Mouse (Mus musculus) intestine, embryonic 15.5 days (tissue): ENCODE measurements around the gene Ncoa1. TPM values are rescaled to one million over a fixed set of nuclear protein-coding genes. Genes with fewer than 3 reads are reported as not detected.

Experiments
- ATAC-seq: fragments of 200-750 bp; cut with Nextera tagmentation; 2 replicates; pipeline ENCODE4 v1.8.0; 2017; ENCODE audit warnings: moderate TSS enrichment, moderate library complexity
- H3K27ac ChIP-seq: fragments of 300-500 bp; sonication (generic); 2 replicates; pipeline ENCODE4 v1.5.1; 2015; ENCODE audit warnings: mild to moderate bottlenecking, inconsistent platforms
- H3K27me3 ChIP-seq: fragments of 300-500 bp; sonication (generic); replicated peaks from 2 replicates; pipeline ENCODE4 v1.6.1; 2015; ENCODE audit warnings: inconsistent platforms
- H3K36me3 ChIP-seq: fragments of 300-500 bp; sonication (generic); 2 replicates; pipeline ENCODE4 v1.6.1; 2015; ENCODE audit warnings: inconsistent platforms
- H3K4me1 ChIP-seq: fragments of 300-500 bp; sonication (generic); replicated peaks from 2 replicates; pipeline ENCODE4 v1.6.1; 2015; ENCODE audit warnings: inconsistent platforms
- H3K4me2 ChIP-seq: fragments of 300-500 bp; sonication (generic); replicated peaks from 2 replicates; pipeline ENCODE4 v1.6.1; 2015; ENCODE audit warnings: mild to moderate bottlenecking, inconsistent platforms
- H3K4me3 ChIP-seq: fragments of 300-500 bp; sonication (generic); replicated peaks from 2 replicates; pipeline ENCODE4 v1.5.1; 2015; ENCODE audit warnings: inconsistent platforms
- H3K9ac ChIP-seq: fragments of 300-500 bp; sonication (generic); 2 replicates; pipeline ENCODE4 v1.6.1; 2015; ENCODE audit warnings: inconsistent platforms
- H3K9me3 ChIP-seq: fragments of 300-500 bp; sonication (generic); 2 replicates; pipeline ENCODE4 v1.6.1; 2016; ENCODE audit warnings: inconsistent platforms
- WGBS: fragments of 180-500 bp; shearing (Covaris S2); methylation state at CpG from one replicate; pipeline ENCODE4 v1.1.7; 2015; 5-methylcytosine and 5-hydroxymethylcytosine counted together
- polyA plus RNA-seq: library from polyadenylated mRNA; unstranded; fragments of >200 nt; fragmentation: Nextera tagmentation; extraction: Ambion mirVana; gene quantifications from 2 replicates; pipeline ENCODE4 v1.2.1, GENCODE M21; 2015

Gene Ncoa1
- polyA plus RNA-seq, result 6.3 and 6.7 TPM in 2 replicates

DNA sequence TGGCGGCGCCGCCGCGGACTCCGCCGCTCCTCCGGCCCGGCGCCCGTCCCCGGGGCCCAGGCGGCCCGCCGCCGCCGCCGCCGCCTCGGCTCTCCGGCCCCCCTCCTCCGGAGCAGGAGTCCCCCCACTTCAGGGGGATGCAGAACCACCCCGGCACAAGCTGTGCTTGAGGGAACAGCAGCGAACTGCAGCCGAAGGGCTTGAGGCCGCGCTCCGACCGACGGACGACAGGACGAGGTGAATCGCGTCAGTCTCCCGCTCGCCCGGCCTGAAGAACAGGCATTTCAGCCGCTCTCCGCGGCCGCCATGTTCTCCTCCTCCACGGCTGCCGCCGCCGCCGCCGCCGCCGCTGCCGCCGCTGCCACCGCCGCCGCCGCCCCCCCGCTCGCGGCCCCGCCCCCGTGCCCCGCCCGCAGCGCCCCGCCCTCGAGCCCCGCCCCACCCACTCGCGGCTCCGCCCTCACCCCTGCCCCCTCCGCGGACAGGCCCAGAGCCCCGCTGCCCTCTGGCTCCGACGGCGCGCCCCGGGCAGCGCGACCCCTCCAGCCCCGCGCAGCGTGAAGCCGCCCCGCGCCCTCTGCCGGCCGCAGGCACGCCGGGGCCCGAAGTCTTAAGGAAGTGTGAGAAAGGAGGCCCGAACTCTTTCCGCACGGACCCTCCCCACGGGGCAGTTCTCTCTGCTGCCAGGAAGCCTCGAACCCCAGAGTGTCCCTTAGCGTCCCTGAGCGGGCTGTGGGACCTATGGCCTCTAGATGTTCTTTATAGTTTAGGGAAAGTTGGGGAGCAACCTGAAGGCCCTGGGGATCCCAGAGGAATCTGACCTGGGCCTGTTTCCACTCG, at the start of gene Ncoa1:
Gene Ncoa1 (minus strand): TSS at position 351 of the 840 bp plus-strand sequence.
- ATAC-seq, result peak; percentile 91
- Histone ChIP-seq H3K4me3 (peak within 1 kb of the TSS; percentile 80), H3K27ac (peak within 1 kb of the TSS; percentile 86), H3K4me1 (peaks cover 7% of the 10 kb centered on the region), H3K9ac (peak within 1 kb of the TSS; percentile 88), H3K36me3 (no peaks in the 10 kb centered on the region), H3K9me3 (no peaks in the 10 kb centered on the region), H3K4me2 (peak within 1 kb of the TSS; percentile 87), H3K27me3 (no peaks in the 10 kb centered on the region)
- under 1% methylated on average over 48 of the region's 98 CpGs for WGBS

DNA sequence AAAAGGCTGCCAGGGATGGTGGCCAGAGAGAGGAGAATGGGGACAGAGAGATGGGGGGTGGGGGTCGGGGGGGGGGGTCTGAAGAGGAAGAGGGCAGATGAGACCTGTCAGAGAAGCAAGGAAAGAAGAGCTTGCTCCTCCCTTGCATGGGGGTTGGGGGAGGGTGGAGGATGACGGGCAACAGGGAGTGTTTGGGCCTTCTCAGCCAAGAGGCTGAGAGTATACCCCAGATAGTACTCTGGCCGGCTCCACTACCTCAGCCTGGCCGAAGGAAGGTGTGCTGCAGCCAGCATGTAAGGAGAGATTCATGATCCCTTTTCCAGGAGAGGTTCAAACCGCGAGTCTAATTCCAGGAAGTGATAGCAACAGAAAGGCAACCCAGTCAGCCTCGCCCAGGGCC, 47.6 kb upstream of the Ncoa1 start:
- peaks cover 15% of the 10 kb centered on the region; the same call in 1 of the 2 replicates for H3K4me1 ChIP-seq
- H3K27ac ChIP-seq, result no peak overlapping the region
- no peaks in the 10 kb centered on the region for H3K36me3 ChIP-seq
- no peak overlapping the region for H3K9ac ChIP-seq
- H3K9me3 ChIP-seq, result no peaks in the 10 kb centered on the region
- WGBS, result 38% methylated on average over 7 of the region's 7 CpGs
- no peak overlapping the region for H3K4me2 ChIP-seq
- H3K27me3 ChIP-seq, result no peaks in the 10 kb centered on the region
- ATAC-seq, result no peak
- H3K4me3 ChIP-seq, result no peak overlapping the region

DNA sequence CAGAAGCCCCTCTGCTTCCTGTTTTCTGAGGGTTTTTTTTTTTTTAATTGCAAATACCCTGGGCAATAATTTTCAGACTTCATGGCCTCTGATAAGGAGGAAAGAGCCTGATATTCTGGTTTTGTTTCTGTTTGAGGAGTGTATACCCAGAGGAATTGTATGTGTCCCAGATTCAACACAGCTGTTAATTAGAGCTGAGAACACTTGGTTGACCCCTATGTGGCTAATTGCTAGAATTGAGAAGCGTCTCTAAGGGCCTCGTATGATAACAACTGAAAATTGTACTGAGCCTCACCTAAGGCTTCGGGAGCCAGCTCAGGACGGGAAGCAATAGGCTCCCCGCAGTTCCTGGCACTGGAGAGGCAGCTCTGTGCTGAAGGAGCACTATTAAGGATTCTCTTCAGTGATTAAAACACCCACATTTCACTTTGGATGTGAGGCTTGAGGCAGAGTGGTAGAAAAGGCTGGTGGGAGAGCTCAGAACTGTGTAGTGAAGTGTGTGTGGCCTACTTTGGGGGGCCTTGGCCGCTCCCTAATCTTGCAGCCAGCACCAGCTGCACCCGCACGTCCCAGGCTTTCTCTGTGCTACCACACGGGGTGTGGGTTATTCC, 46.8 kb upstream of the Ncoa1 start:
- no peak overlapping the region for H3K9ac ChIP-seq
- H3K4me3 ChIP-seq, result no peak overlapping the region
- H3K9me3 ChIP-seq, result no peaks in the 10 kb centered on the region
- H3K4me2 ChIP-seq, result peak overlapping the region; percentile 41
- peaks cover 15% of the 10 kb centered on the region; the same call in 1 of the 2 replicates for H3K4me1 ChIP-seq
- ATAC-seq, result peak; percentile 51; the same call in 1 of the 2 replicates
- no peaks in the 10 kb centered on the region for H3K27me3 ChIP-seq
- H3K27ac ChIP-seq, result peak overlapping the region; percentile 41
- WGBS, result 48% methylated on average over 9 of the region's 9 CpGs
- no peaks in the 10 kb centered on the region for H3K36me3 ChIP-seq

GRCm38 (mm10) chr12:4523208-4523607, 46.2 kb upstream of the Ncoa1 start:
- no peaks in the 10 kb centered on the region for H3K27me3 ChIP-seq
- H3K36me3 ChIP-seq, result no peaks in the 10 kb centered on the region
- H3K9ac ChIP-seq, result no peak overlapping the region
- no peak overlapping the region for H3K4me3 ChIP-seq
- H3K4me2 ChIP-seq, result peak overlapping the region; percentile 41
- 3% methylated on average over 10 of the region's 10 CpGs for WGBS
- peak; percentile 67 for ATAC-seq
- H3K27ac ChIP-seq, result 0 out of 2 replicates have a peak overlapping the region, but pooled peaks have one; percentile 41
- peaks cover 15% of the 10 kb centered on the region; the same call in 1 of the 2 replicates for H3K4me1 ChIP-seq
- no peaks in the 10 kb centered on the region for H3K9me3 ChIP-seq

DNA sequence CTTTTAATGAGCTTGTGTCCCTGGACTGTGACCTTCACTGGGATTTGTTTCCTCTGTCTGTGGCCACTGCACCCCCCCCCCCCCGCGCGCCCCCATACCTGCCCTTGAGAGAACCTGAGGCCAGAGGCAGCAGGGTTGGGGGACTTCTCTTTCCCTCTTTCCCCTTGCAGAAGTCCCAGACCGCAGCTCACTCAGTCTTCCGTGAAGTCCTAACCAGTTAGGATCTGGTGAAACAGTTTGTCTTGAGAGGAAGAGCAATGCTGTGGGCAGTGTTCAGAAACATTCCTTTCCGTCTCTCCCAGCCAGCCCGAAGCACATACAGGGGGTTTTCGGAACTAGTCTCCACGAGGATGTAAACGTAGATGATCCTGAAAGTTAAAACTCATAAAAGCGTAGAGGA, 42.0 kb upstream of the Ncoa1 start:
- Histone ChIP-seq H3K9ac (no peak overlapping the region), H3K4me1 (peaks cover 10% of the 10 kb centered on the region; the same call in 1 of the 2 replicates), H3K27me3 (no peaks in the 10 kb centered on the region), H3K27ac (no peak overlapping the region), H3K9me3 (no peaks in the 10 kb centered on the region), H3K36me3 (no peaks in the 10 kb centered on the region), H3K4me2 (no peak overlapping the region), H3K4me3 (no peak overlapping the region)
- 75% methylated on average over 11 of the region's 11 CpGs for WGBS
- ATAC-seq, result no peak

DNA sequence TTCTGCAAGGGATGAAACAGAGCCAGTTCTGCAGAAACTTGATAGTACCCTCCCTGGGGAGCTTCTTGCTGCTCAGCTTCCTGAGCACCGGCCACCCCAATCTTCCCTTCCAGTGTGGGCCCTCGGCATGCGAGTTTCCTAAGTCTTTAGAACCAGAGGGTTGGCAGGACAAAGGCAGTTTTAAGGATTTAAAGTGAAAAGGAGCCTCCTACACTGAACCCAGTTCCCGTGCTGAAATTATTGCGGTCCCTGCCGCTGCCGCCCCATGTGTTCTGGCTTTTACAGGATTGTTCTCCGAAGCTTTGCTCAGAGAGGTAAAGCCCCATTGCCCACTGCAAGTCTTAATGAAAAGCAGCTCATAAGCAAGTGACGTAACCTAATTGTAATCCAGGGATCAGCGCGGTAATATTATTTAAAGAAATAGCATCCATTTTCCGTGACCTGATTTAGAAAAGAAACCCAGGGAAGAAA, 32.6 kb upstream of the Ncoa1 start:
- Histone ChIP-seq H3K9ac (no peak overlapping the region), H3K27me3 (no peaks in the 10 kb centered on the region), H3K4me1 (0 out of 2 replicates have a peak, but pooled peaks cover 4% of the 10 kb centered on the region), H3K27ac (no peak overlapping the region), H3K4me2 (no peak overlapping the region), H3K4me3 (no peak overlapping the region), H3K9me3 (no peaks in the 10 kb centered on the region), H3K36me3 (no peaks in the 10 kb centered on the region)
- 70% methylated on average over 12 of the region's 12 CpGs for WGBS
- no peak for ATAC-seq

GRCm38 (mm10) chr12:4508182-4508581, 31.2 kb upstream of the Ncoa1 start:
- no peak overlapping the region for H3K27ac ChIP-seq
- ATAC-seq, result no peak
- no peak overlapping the region for H3K4me2 ChIP-seq
- H3K36me3 ChIP-seq, result no peaks in the 10 kb centered on the region
- H3K4me1 ChIP-seq, result 0 out of 2 replicates have a peak, but pooled peaks cover 4% of the 10 kb centered on the region
- no peak overlapping the region for H3K4me3 ChIP-seq
- H3K27me3 ChIP-seq, result no peaks in the 10 kb centered on the region
- WGBS, result 47% methylated on average over 1 of the region's 1 CpGs
- no peaks in the 10 kb centered on the region for H3K9me3 ChIP-seq
- H3K9ac ChIP-seq, result no peak overlapping the region

DNA sequence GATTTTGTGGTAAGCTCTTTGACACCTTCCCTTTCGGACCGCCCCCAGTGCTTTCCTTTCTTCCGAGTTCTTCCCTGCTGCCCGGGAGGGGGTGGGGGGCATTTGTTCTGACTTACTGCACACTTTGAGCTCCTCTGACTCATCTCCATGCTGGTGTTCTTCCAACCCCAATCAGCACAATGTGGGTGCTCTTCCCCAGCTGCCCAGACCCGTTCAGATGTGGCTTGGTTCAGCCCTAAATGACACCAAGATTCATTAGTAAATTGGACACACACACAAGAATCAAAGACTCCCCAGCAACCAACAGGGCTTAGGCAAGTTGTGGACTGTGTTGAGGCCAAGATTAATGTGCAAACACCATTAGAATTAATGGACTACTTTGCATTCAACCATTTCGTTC, 30.5 kb upstream of the Ncoa1 start:
- WGBS, result 34% methylated on average over 6 of the region's 6 CpGs
- no peak overlapping the region for H3K4me3 ChIP-seq
- H3K4me2 ChIP-seq, result no peak overlapping the region
- H3K36me3 ChIP-seq, result no peaks in the 10 kb centered on the region
- no peaks in the 10 kb centered on the region for H3K9me3 ChIP-seq
- H3K27me3 ChIP-seq, result no peaks in the 10 kb centered on the region
- H3K4me1 ChIP-seq, result 0 out of 2 replicates have a peak, but pooled peaks cover 4% of the 10 kb centered on the region
- H3K27ac ChIP-seq, result no peak overlapping the region
- ATAC-seq, result 0 out of 2 replicates have a peak, but pooled peaks have one; percentile 28
- no peak overlapping the region for H3K9ac ChIP-seq

GRCm38 (mm10) chr12:4506810-4507430, 29.9 kb upstream of the Ncoa1 start:
- no peaks in the 10 kb centered on the region for H3K9me3 ChIP-seq
- H3K27me3 ChIP-seq, result no peaks in the 10 kb centered on the region
- no peaks in the 10 kb centered on the region for H3K36me3 ChIP-seq
- H3K27ac ChIP-seq, result no peak overlapping the region
- no peak overlapping the region for H3K9ac ChIP-seq
- no peak overlapping the region for H3K4me2 ChIP-seq
- WGBS, result 31% methylated on average over 7 of the region's 7 CpGs
- peak; percentile 72 for ATAC-seq
- 0 out of 2 replicates have a peak, but pooled peaks cover 4% of the 10 kb centered on the region for H3K4me1 ChIP-seq
- H3K4me3 ChIP-seq, result no peak overlapping the region

GRCm38 (mm10) chr12:4505298-4505697, 28.3 kb upstream of the Ncoa1 start:
- Histone ChIP-seq H3K9me3 (no peaks in the 10 kb centered on the region), H3K27ac (no peak overlapping the region), H3K4me3 (no peak overlapping the region), H3K4me1 (0 out of 2 replicates have a peak, but pooled peaks cover 4% of the 10 kb centered on the region), H3K36me3 (no peaks in the 10 kb centered on the region), H3K9ac (no peak overlapping the region), H3K4me2 (no peak overlapping the region), H3K27me3 (no peaks in the 10 kb centered on the region)
- no peak for ATAC-seq
- WGBS, result 75% methylated on average over 6 of the region's 6 CpGs

DNA sequence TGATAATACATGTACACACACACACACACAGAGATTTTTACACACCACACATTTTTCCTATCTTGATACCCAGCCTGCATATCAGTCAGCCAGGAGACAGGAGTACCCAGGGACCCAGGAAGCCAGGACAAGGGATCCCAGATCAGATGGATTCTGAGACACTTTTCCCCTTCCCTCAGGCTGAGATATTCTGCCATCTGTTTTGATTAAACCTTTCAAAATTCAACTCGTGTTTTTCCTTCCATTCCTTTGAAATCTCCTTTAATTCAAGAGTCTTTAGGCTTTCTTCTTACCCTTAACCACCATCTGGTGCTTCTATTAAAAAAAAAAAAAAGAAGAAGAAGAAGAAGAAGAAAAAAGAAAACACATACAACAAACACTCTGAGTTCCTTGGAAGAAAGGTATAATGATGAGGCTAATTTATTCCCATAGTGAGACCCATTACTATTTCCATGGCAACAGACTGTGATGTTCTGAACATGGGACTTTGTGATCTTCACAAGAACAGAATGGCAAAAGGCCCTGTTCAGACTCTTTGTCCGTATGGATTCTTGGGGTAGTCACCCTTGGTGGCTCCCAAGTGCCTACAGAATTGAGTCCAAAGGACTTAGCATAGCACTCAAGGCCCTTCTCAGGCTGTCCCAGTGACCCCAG, 26.8 kb upstream of the Ncoa1 start:
- no peak for ATAC-seq
- no peak overlapping the region for H3K4me3 ChIP-seq
- WGBS, result 74% methylated on average over 2 of the region's 2 CpGs
- no peak overlapping the region for H3K4me2 ChIP-seq
- H3K36me3 ChIP-seq, result no peaks in the 10 kb centered on the region
- H3K9me3 ChIP-seq, result no peaks in the 10 kb centered on the region
- no peak overlapping the region for H3K27ac ChIP-seq
- no peaks in the 10 kb centered on the region for H3K27me3 ChIP-seq
- H3K9ac ChIP-seq, result no peak overlapping the region
- H3K4me1 ChIP-seq, result 0 out of 2 replicates have a peak, but pooled peaks cover 4% of the 10 kb centered on the region
